Mouse (Mus musculus) heart, postnatal 0 days (tissue): ENCODE measurements around the gene Tbcd.

Experiments used
- CTCF ChIP-seq: IDR thresholded peaks from 2 replicates; pipeline ENCODE4 v1.5.1; 2016; ENCODE audit warnings: antibody characterized with exemption, control low read depth, low read depth
- EP300 ChIP-seq: IDR thresholded peaks from 2 replicates; pipeline ENCODE4 v1.6.1; 2016; ENCODE audit warnings: antibody characterized with exemption, low read depth

GRCm38 (mm10) chr11:121520761-121521160 lies 69.0 kb downstream of the Tbcd start:
- TF ChIP-seq CTCF (no peak), EP300 (no peak)
